Mouse (Mus musculus) erythroblast, embryonic 14.5 days (primary cell): ENCODE data around the gene Phtf2.

Experiments
- GATA1 ChIP-seq: IDR thresholded peaks from 2 replicates; pipeline ENCODE4 v1.6.1; 2012; ENCODE audit warnings: low read length, inconsistent platforms, mixed read lengths
- TAL1 ChIP-seq: IDR thresholded peaks from 3 replicates; pipeline ENCODE4 v1.6.1; 2012; ENCODE audit warnings: low read length, inconsistent platforms, mixed read lengths

GRCm38 (mm10) chr5:20749535-20749934, 132.4 kb downstream of the Phtf2 start:
- TF ChIP-seq TAL1 (no peak), GATA1 (no peak)
